Mouse (Mus musculus) frontal cortex, postnatal 14 days (tissue): ENCODE measurements around the gene Fyn.

Experiments used
- DNase-seq, 2 experiments: peaks; one replicate each; pipeline ENCODE4 v3.0.0; 2022; ENCODE audit warnings: low spot score in 2 of 2

Fyn gene

GRCm38 (mm10) chr10:39534324-39535026 lies 165.8 kb downstream of the Fyn start:
- DNase-seq: no peak

DNA sequence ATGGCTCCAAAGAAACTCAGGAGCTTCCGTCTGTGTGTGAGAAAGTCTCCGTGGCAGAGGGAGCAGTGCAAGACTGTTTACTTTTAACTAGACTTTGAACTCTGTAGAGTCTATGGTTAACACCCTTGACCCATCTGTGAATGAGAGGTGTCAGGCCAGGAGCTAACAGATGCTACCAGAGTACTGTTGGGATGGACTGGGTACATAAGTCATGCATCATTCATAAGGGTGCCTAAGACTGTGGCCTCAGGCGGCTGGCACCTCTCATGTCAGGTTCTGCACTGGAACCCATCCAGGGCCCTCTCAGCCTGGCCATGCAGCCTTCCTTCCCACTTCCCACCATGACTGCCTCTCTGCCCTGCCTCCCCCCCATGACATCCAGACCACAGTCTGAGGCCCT lies 166.7 kb downstream of the Fyn start:
- DNase-seq: no peak

GRCm38 (mm10) chr10:39536258-39536657 lies 167.6 kb downstream of the Fyn start:
- no peak for DNase-seq

DNA sequence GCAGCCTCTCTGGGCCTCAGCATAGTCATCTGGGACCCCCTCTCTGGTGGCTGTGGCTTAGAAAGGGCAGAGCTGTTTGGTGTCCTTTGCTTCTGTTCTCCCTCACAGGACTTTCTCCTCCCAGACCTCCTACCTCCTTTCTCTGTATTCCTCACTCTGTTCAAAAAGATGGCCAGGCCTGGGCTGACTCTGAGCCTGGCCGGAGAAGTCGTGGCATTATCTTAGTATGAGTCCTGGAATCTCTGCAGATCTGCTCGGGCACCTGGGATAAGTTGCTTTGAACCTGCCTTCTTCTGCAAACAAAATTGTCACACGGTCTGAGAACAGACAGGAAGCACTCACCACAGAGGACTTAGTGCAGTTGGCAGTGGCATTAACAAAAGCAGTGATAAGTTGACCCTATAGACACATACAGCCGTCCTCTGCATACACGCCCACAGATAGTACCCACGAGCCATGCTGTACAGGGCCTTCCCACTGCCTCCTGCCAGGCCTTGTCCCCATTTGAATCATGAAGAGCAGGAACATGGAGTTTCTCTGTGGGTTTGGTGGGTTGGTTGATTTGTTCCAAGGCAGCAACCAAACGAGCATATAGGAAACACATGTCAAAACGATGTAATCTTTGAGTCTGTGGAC lies 171.5 kb downstream of the Fyn start:
- DNase-seq: no peak

- no peak for DNase-seq
Observed at GRCm38 (mm10) chr10:39540995-39541394, 172.3 kb downstream of the Fyn start.

GRCm38 (mm10) chr10:39541451-39541874 lies 172.8 kb downstream of the Fyn start:
- no peak for DNase-seq

GRCm38 (mm10) chr10:39541951-39542521 lies 173.4 kb downstream of the Fyn start:
- no peak for DNase-seq

DNA sequence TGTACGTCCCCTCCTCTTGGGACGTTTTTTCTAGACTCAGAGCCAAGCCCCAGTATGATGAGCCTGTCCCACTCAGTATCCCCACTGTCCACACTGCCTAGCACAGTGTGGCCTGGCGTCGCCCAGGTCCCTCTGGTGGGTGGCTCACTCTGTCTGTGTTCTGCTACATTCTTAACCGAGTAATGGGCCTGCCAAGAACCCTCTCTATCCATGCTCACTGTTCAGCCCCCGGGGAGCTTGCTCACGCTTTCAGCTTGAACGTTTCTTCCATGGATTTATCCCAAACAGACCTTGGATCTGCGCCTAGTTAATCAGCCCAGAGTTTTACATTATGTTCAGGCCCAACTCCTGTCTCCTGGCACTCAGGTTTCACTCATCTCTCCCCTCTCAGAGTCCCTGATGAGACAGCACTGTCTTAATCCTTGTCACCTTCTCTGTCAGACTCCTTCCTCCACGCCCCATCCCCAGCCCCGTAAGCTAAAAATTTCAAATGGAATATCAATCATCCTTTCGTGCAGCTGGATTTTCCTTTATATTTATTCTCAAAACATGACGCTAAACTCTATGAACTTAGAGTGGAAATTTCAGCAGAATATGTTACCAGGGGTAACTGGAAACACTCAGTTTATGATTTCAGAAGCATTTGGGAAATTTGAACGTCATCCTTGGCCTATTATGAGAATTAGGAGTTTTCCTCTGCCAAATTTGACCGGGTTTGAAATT lies 174.0 kb downstream of the Fyn start:
- DNase-seq: no peak

- DNase-seq: no peak
Observed at GRCm38 (mm10) chr10:39543258-39543770, 174.7 kb downstream of the Fyn start.

DNA sequence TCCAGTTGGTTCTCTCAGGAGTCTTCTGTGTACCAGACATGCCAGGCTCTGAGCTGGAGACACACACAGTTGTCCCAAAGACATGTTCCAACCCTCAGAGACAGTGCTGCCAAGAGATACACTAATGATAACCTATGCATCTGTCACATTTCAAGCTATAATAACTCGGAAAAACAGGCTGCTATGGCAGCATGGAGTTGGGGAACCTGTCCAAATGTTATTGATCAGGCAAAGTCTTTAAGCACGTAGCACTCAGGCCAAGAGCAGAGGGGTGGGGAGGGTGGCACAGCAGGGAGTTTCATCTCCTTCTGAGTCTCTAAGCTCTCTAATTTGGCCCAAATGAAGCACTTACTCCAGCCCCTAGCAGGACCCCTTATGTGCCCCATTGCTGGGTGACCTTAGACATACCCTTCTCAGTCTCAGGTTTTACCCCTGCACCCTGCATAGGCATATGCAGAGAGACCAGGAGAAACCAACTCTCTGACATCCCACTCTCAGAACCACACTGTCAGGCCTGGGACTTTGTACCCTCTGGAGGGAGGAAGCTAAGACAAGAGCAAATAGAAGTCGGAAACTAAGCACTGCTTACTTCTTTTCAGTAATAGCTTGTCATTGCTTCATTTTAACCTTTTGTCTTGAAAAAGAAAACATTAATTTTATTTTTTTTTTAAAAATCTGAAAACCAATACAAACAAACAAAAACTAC lies 178.9 kb downstream of the Fyn start:
- no peak for DNase-seq

GRCm38 (mm10) chr10:39550791-39551190 lies 182.1 kb downstream of the Fyn start:
- DNase-seq: no peak

GRCm38 (mm10) chr10:39551637-39552185 lies 183.1 kb downstream of the Fyn start:
- DNase-seq: no peak

DNA sequence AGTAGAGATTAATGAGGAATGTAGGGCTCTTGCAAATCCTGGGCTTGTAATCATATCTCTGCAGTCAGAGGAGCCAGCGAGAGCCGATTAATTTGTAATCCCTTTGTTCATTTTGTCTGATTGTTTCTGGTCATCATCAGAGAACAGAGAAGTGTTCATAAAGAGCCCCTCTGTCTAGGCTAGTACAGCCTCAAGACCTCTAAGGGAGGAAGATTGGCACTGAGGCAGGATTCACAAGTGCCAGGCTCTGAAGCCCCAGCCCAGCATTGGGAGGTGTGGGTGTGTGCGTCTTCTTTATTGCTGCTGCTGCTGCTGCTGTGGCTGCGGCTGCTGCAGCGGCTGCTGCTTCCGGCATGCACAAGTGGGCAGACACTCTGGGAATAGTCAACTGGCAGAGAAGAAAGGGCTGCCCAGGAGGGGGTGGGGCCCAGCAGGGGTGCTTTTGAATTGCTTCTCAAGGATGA lies 183.7 kb downstream of the Fyn start:
- no peak for DNase-seq

GRCm38 (mm10) chr10:39552903-39553302 lies 184.2 kb downstream of the Fyn start:
- no peak for DNase-seq

GRCm38 (mm10) chr10:39555289-39555715 lies 186.6 kb downstream of the Fyn start:
- no peak for DNase-seq

GRCm38 (mm10) chr10:39555740-39556139 lies 187.1 kb downstream of the Fyn start:
- no peak for DNase-seq

- no peak for DNase-seq
Observed at GRCm38 (mm10) chr10:39557360-39557759, 188.7 kb downstream of the Fyn start.

DNA sequence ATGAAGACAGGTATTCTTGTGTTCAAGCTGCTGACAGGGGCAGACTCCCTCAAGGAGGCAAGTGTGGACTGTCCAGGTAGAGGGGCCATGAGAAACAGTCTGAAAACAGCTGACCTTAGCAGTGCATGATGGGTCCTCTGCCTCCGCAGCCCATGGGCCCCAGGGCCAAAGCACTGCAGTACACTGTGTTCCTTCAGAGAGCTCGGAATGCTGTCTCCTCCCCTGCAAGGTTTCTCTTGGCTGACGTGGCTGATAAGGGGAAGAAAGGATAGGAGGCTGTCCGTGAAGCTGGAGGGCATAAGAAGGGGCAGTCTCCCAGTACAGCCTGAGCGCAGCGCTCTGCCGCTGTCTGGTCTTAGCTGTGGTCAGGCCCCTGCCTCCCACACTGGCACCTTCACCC lies 189.2 kb downstream of the Fyn start:
- DNase-seq: no peak

DNA sequence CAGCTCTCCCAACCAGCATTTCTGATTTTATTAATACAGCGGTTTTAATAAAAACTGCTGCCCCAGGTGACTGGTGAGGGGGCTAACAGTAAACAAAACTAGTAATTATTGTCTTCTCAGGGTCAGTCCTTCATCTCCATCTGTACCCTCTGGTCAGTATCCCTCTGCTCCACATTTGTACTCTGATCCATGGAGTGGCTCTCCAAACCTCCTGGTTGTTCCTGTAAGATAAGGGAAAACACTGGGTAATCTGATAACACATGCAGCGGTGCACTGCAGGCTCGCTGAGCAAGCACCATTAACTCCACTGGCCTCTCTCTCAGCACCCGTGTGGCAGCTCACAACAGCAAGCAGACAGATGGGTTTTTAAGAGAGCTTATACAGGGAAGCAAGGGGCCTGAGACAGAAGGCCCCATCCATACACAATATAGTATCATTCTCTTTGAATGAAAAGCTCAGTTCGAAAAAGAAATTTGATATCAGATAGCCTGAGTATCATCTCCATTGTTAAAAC lies 189.9 kb downstream of the Fyn start:
- DNase-seq: no peak

DNA sequence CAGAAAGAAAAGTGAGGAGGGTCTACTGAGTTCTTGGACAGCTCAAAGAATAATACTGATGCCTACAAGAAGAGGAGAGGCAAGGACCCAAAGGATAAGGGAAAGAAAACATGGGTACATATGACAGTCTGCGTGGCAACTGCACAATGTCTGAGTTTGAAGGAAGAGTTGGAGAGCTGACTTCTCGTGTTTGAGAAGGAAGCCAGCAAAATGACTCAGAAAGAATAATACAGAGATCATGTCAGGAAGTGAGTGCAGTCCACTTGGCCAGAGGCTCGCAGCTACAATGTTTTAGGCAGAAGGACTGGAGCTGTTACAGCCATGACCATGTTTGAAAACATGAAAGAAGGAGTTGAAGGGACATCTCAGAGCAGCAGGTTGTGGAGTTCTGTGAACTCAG lies 190.7 kb downstream of the Fyn start:
- DNase-seq: no peak

DNA sequence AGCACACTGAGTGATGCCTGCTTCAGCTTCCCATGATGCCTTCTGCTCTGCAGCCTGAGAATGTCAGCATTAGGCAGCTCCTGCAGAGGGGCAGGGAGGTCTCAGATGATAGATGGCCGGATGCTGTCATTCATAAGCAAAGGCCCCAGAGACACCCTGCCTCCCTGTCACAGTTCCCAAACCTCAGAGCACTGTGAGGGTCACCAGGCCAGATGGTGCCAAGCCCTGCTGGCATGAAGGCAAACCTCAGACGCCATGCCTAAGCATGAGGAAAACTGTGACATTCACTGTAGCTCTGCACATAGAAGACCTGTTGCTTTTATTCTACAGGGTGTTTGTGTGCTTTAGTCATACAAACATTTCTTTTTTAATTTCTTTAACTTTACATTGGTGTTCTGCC lies 193.7 kb downstream of the Fyn start:
- no peak for DNase-seq
